Mouse (Mus musculus): Measurements from ENCODE around the gene Yars. TPM values are rescaled to one million over a fixed set of nuclear protein-coding genes. Genes with fewer than 3 reads are reported as not detected.

Gene Yars
- polyA plus RNA-seq, 1 experiment from 2014 or later, result 102 TPM

GRCm38 (mm10) chr4:129149321-129149720, 40.2 kb upstream of the Yars start:
- Histone ChIP-seq H3K27ac (no peak overlapping the region), H3K4me2 (replicated peaks) (no peak overlapping the region), H3K36me3 (peaks cover 49% of the 10 kb centered on the region), H3K27me3 (no peaks in the 10 kb centered on the region), H3K9ac (replicated peaks) (no peak overlapping the region), H3K9me3 (no peaks in the 10 kb centered on the region), H3K4me1 (replicated peaks) (peaks cover 17% of the 10 kb centered on the region), H3K4me3 (replicated peaks) (no peak overlapping the region)
- WGBS, result 71% methylated on average over 1 of the region's 1 CpGs
- no peak for ATAC-seq

- Histone ChIP-seq H3K4me2 (replicated peaks) (no peak overlapping the region), H3K9ac (replicated peaks) (no peak overlapping the region), H3K36me3 (peaks cover 59% of the 10 kb centered on the region), H3K4me3 (replicated peaks) (no peak overlapping the region), H3K4me1 (replicated peaks) (peaks cover 6% of the 10 kb centered on the region; the same call in 1 of the 2 replicates), H3K27me3 (no peaks in the 10 kb centered on the region), H3K9me3 (no peaks in the 10 kb centered on the region), H3K27ac (no peak overlapping the region)
- no peak for ATAC-seq
- 91% methylated on average over 4 of the region's 4 CpGs for WGBS
These were observed 38.2 kb upstream of the Yars start for GRCm38 (mm10) chr4:129151276-129151811.

- no peak overlapping the region for H3K4me3 ChIP-seq (replicated peaks)
- no peak for ATAC-seq
- no peaks in the 10 kb centered on the region for H3K27me3 ChIP-seq
- H3K9me3 ChIP-seq, result no peaks in the 10 kb centered on the region
- peaks cover 45% of the 10 kb centered on the region for H3K36me3 ChIP-seq
- no peak overlapping the region for H3K4me2 ChIP-seq (replicated peaks)
- no peaks in the 10 kb centered on the region for H3K4me1 ChIP-seq (replicated peaks)
- 83% methylated on average over 5 of the region's 5 CpGs for WGBS
- no peak overlapping the region for H3K27ac ChIP-seq
- H3K9ac ChIP-seq (replicated peaks), result no peak overlapping the region
These were observed 32.0 kb upstream of the Yars start for GRCm38 (mm10) chr4:129157541-129157940.

GRCm38 (mm10) chr4:129158549-129158948, 31.0 kb upstream of the Yars start:
- 69% methylated on average over 3 of the region's 3 CpGs for WGBS
- ATAC-seq, result no peak
- Histone ChIP-seq H3K9ac (replicated peaks) (no peak overlapping the region), H3K27ac (no peak overlapping the region), H3K4me2 (replicated peaks) (no peak overlapping the region), H3K4me3 (replicated peaks) (no peak overlapping the region), H3K27me3 (no peaks in the 10 kb centered on the region), H3K4me1 (replicated peaks) (no peaks in the 10 kb centered on the region), H3K36me3 (peaks cover 37% of the 10 kb centered on the region), H3K9me3 (no peaks in the 10 kb centered on the region)

GRCm38 (mm10) chr4:129161076-129161475, 28.5 kb upstream of the Yars start:
- H3K27ac ChIP-seq, result no peak overlapping the region
- no peaks in the 10 kb centered on the region for H3K4me1 ChIP-seq (replicated peaks)
- no peak for ATAC-seq
- peaks cover 34% of the 10 kb centered on the region for H3K36me3 ChIP-seq
- H3K4me2 ChIP-seq (replicated peaks), result no peak overlapping the region
- H3K9me3 ChIP-seq, result no peaks in the 10 kb centered on the region
- 100% methylated on average over 1 of the region's 1 CpGs for WGBS
- H3K27me3 ChIP-seq, result no peaks in the 10 kb centered on the region
- H3K9ac ChIP-seq (replicated peaks), result no peak overlapping the region
- no peak overlapping the region for H3K4me3 ChIP-seq (replicated peaks)

- H3K9me3 ChIP-seq, result no peaks in the 10 kb centered on the region
These were observed 27.8 kb upstream of the Yars start for GRCm38 (mm10) chr4:129161581-129162255.

GRCm38 (mm10) chr4:129172529-129172928, 17.0 kb upstream of the Yars start:
- Histone ChIP-seq H3K9ac (replicated peaks) (no peak overlapping the region), H3K4me2 (replicated peaks) (no peak overlapping the region), H3K9me3 (no peaks in the 10 kb centered on the region), H3K4me3 (replicated peaks) (no peak overlapping the region), H3K36me3 (peaks cover 43% of the 10 kb centered on the region), H3K27me3 (no peaks in the 10 kb centered on the region), H3K27ac (no peak overlapping the region), H3K4me1 (replicated peaks) (no peaks in the 10 kb centered on the region)
- 63% methylated on average over 1 of the region's 1 CpGs for WGBS
- ATAC-seq, result no peak

More at GRCm38 (mm10) chr4:129161581-129162255, 27.8 kb upstream of the Yars start:
- no peak for ATAC-seq
- WGBS, result 94% methylated on average over 3 of the region's 4 CpGs
- Histone ChIP-seq H3K27ac (no peak overlapping the region), H3K27me3 (no peaks in the 10 kb centered on the region), H3K4me2 (replicated peaks) (no peak overlapping the region), H3K4me3 (replicated peaks) (no peak overlapping the region), H3K9ac (replicated peaks) (no peak overlapping the region), H3K36me3 (peaks cover 33% of the 10 kb centered on the region), H3K4me1 (replicated peaks) (no peaks in the 10 kb centered on the region)

- no peak overlapping the region for H3K4me2 ChIP-seq (replicated peaks)
- no peaks in the 10 kb centered on the region for H3K27me3 ChIP-seq
- no peaks in the 10 kb centered on the region for H3K4me1 ChIP-seq (replicated peaks)
- H3K4me3 ChIP-seq (replicated peaks), result no peak overlapping the region
- peaks cover 38% of the 10 kb centered on the region for H3K36me3 ChIP-seq
- H3K9me3 ChIP-seq, result no peaks in the 10 kb centered on the region
- no peak overlapping the region for H3K27ac ChIP-seq
- WGBS, result 39% methylated on average over 1 of the region's 1 CpGs
- no peak overlapping the region for H3K9ac ChIP-seq (replicated peaks)
- no peak for ATAC-seq
These were observed 10.0 kb upstream of the Yars start for GRCm38 (mm10) chr4:129179560-129179959.

GRCm38 (mm10) chr4:129188041-129188659, 1.4 kb upstream of the Yars start:
- H3K4me3 ChIP-seq (replicated peaks), result peak overlapping the region; percentile 79
- no peaks in the 10 kb centered on the region for H3K9me3 ChIP-seq
- peak overlapping the region; percentile 79 for H3K9ac ChIP-seq (replicated peaks)
- WGBS, result 43% methylated on average over 5 of the region's 5 CpGs
- H3K36me3 ChIP-seq, result no peaks in the 10 kb centered on the region
- H3K27me3 ChIP-seq, result no peaks in the 10 kb centered on the region
- peaks cover 35% of the 10 kb centered on the region for H3K4me1 ChIP-seq (replicated peaks)
- no peak for ATAC-seq
- peak overlapping the region; percentile 93 for H3K4me2 ChIP-seq (replicated peaks)
- H3K27ac ChIP-seq, result no peak overlapping the region

GRCm38 (mm10) chr4:129188803-129189541, 588 bp upstream of the Yars start:
- Histone ChIP-seq H3K36me3 (peaks cover 3% of the 10 kb centered on the region; the same call in 1 of the 2 replicates), H3K9ac (replicated peaks) (peak overlapping the region; percentile 79), H3K9me3 (no peaks in the 10 kb centered on the region), H3K27me3 (no peaks in the 10 kb centered on the region), H3K4me3 (replicated peaks) (peak overlapping the region; percentile 79), H3K4me2 (replicated peaks) (peak overlapping the region; percentile 93), H3K4me1 (replicated peaks) (peaks cover 35% of the 10 kb centered on the region), H3K27ac (peak overlapping the region; percentile 88)
- peak; percentile 66 for ATAC-seq
- under 1% methylated on average over 35 of the region's 74 CpGs for WGBS

GRCm38 (mm10) chr4:129190538-129190937, 978 bp downstream of the Yars start:
- Histone ChIP-seq H3K4me1 (replicated peaks) (peaks cover 35% of the 10 kb centered on the region), H3K27ac (peak overlapping the region; percentile 88), H3K4me3 (replicated peaks) (peak overlapping the region; percentile 79), H3K27me3 (no peaks in the 10 kb centered on the region), H3K36me3 (peaks cover 18% of the 10 kb centered on the region), H3K9me3 (no peaks in the 10 kb centered on the region), H3K4me2 (replicated peaks) (peak overlapping the region; percentile 93), H3K9ac (replicated peaks) (peak overlapping the region; percentile 82)
- 4% methylated on average over 12 of the region's 12 CpGs for WGBS
- ATAC-seq, result no peak

GRCm38 (mm10) chr4:129191691-129192090, 2.1 kb downstream of the Yars start:
- Histone ChIP-seq H3K9me3 (no peaks in the 10 kb centered on the region), H3K4me1 (replicated peaks) (peaks cover 35% of the 10 kb centered on the region), H3K4me3 (replicated peaks) (no peak overlapping the region), H3K9ac (replicated peaks) (peak overlapping the region; percentile 49; the same call in 1 of the 2 replicates), H3K27me3 (no peaks in the 10 kb centered on the region), H3K4me2 (replicated peaks) (0 out of 2 replicates have a peak overlapping the region, but pooled peaks have one; percentile 11), H3K36me3 (peaks cover 30% of the 10 kb centered on the region), H3K27ac (no peak overlapping the region)
- WGBS, result 81% methylated on average over 5 of the region's 5 CpGs
- no peak for ATAC-seq

Data from midbrain, embryonic 13.5 days (tissue).